Mouse (Mus musculus) hindbrain, embryonic 16.5 days (tissue): ENCODE results near the gene Gm11146. TPM values are rescaled to one million over a fixed set of nuclear protein-coding genes. Genes with fewer than 3 reads are reported as not detected.
A peak's percentile ranks its signal among the peaks of the same experiment; 100 is the strongest.

Experiments used
- ATAC-seq: fragments of 200-750 bp; cut with Nextera tagmentation; 2 replicates; pipeline ENCODE4 v1.8.0; 2017; ENCODE audit warnings: moderate TSS enrichment, moderate library complexity
- H3K27ac ChIP-seq: fragments of 300-500 bp; sonication (generic); 2 replicates; pipeline ENCODE4 v1.5.1; 2014; ENCODE audit warnings: low read depth, mild to moderate bottlenecking, control low read depth, low read length, moderate library complexity
- H3K27me3 ChIP-seq: fragments of 300-500 bp; sonication (generic); replicated peaks from 2 replicates; pipeline ENCODE4 v1.6.1; 2014; ENCODE audit warnings: low read length; ENCODE audit not compliant: control insufficient read depth, insufficient read depth
- H3K36me3 ChIP-seq: fragments of 300-500 bp; sonication (generic); 2 replicates; pipeline ENCODE4 v1.6.1; 2014; ENCODE audit warnings: mild to moderate bottlenecking, low read length, moderate library complexity, mixed read lengths; ENCODE audit not compliant: control insufficient read depth, insufficient read depth
- H3K4me1 ChIP-seq: fragments of 300-500 bp; sonication (generic); 2 replicates; pipeline ENCODE4 v1.6.1; 2014; ENCODE audit warnings: low read depth, low read length; ENCODE audit not compliant: control insufficient read depth, insufficient read depth
- H3K4me2 ChIP-seq: fragments of 300-500 bp; sonication (generic); 2 replicates; pipeline ENCODE4 v1.6.1; 2014; ENCODE audit warnings: mild to moderate bottlenecking, low read length, control low read depth, moderate library complexity
- H3K4me3 ChIP-seq: fragments of 300-500 bp; sonication (generic); 2 replicates; pipeline ENCODE4 v1.5.1; 2014; ENCODE audit warnings: mild to moderate bottlenecking, low read length, control low read depth, moderate library complexity
- H3K9ac ChIP-seq: fragments of 300-500 bp; sonication (generic); 2 replicates; pipeline ENCODE4 v1.6.1; 2014; ENCODE audit warnings: low read depth, mild to moderate bottlenecking, control low read depth, low read length, moderate library complexity
- H3K9me3 ChIP-seq: fragments of 300-500 bp; sonication (generic); 2 replicates; pipeline ENCODE4 v1.6.1; 2014; ENCODE audit warnings: mild to moderate bottlenecking, low read length, moderate library complexity; ENCODE audit not compliant: control insufficient read depth
- WGBS: fragments of 180-500 bp; shearing (Covaris S2); extraction: QIAGEN DNeasy Blood & Tissue Kit; methylation state at CpG from one replicate; pipeline ENCODE4 v1.1.7; 2014; 5-methylcytosine and 5-hydroxymethylcytosine counted together
- polyA plus RNA-seq: library from polyadenylated mRNA; unstranded; fragments of >200 nt; fragmentation: Nextera tagmentation; extraction: Ambion mirVana; gene quantifications from 2 replicates; pipeline ENCODE4 v1.2.1, GENCODE M21; 2015

Gene Gm11146
- polyA plus RNA-seq, 1 experiment from 2014 or later = not detected

GRCm38 (mm10) chr16:77632315-77632881 lies 30.5 kb upstream of the Gm11146 start:
- no peak overlapping the region for H3K4me3 ChIP-seq
- no peak overlapping the region for H3K4me2 ChIP-seq
- no peaks in the 10 kb centered on the region for H3K9me3 ChIP-seq
- H3K9ac ChIP-seq = no peak overlapping the region
- H3K36me3 ChIP-seq = no peaks in the 10 kb centered on the region
- no peaks in the 10 kb centered on the region for H3K4me1 ChIP-seq
- WGBS = 87% methylated on average over 6 of the region's 6 CpGs
- no peak overlapping the region for H3K27ac ChIP-seq
- no peaks in the 10 kb centered on the region for H3K27me3 ChIP-seq
- ATAC-seq = no peak

GRCm38 (mm10) chr16:77622681-77623080 lies 20.8 kb upstream of the Gm11146 start:
- no peaks in the 10 kb centered on the region for H3K27me3 ChIP-seq
- no peaks in the 10 kb centered on the region for H3K36me3 ChIP-seq
- H3K4me2 ChIP-seq = no peak overlapping the region
- no peaks in the 10 kb centered on the region for H3K9me3 ChIP-seq
- no peaks in the 10 kb centered on the region for H3K4me1 ChIP-seq
- no peak for ATAC-seq
- WGBS = 45% methylated on average over 5 of the region's 5 CpGs
- H3K4me3 ChIP-seq = no peak overlapping the region
- H3K9ac ChIP-seq = no peak overlapping the region
- no peak overlapping the region for H3K27ac ChIP-seq

- no peak overlapping the region for H3K27ac ChIP-seq
- ATAC-seq = peak; percentile 41; the same call in 1 of the 2 replicates
These were observed 687 bp upstream of the Gm11146 start for GRCm38 (mm10) chr16:77602581-77602980.

GRCm38 (mm10) chr16:77598787-77599186 lies 3.1 kb downstream of the Gm11146 start:
- H3K4me1 ChIP-seq = no peaks in the 10 kb centered on the region
- WGBS = 65% methylated on average over 8 of the region's 8 CpGs
- no peaks in the 10 kb centered on the region for H3K9me3 ChIP-seq
- peak overlapping the region; percentile 9 for H3K4me3 ChIP-seq
- H3K9ac ChIP-seq = no peak overlapping the region
- H3K4me2 ChIP-seq = peak overlapping the region; percentile 24
- ATAC-seq = no peak
- H3K36me3 ChIP-seq = no peaks in the 10 kb centered on the region
- no peak overlapping the region for H3K27ac ChIP-seq
- no peaks in the 10 kb centered on the region for H3K27me3 ChIP-seq

More at GRCm38 (mm10) chr16:77602581-77602980, 687 bp upstream of the Gm11146 start:
- Histone ChIP-seq H3K4me1 (no peaks in the 10 kb centered on the region; the same call in 1 of the 2 replicates), H3K4me2 (no peak overlapping the region), H3K9me3 (no peaks in the 10 kb centered on the region), H3K9ac (no peak overlapping the region), H3K4me3 (no peak overlapping the region), H3K27me3 (no peaks in the 10 kb centered on the region), H3K36me3 (no peaks in the 10 kb centered on the region)
- WGBS = 65% methylated on average over 2 of the region's 2 CpGs

GRCm38 (mm10) chr16:77596556-77596955 lies 5.3 kb downstream of the Gm11146 start:
- H3K9ac ChIP-seq = peak overlapping the region; percentile 57
- H3K4me3 ChIP-seq = peak overlapping the region; percentile 34
- no peaks in the 10 kb centered on the region for H3K36me3 ChIP-seq
- H3K4me1 ChIP-seq = peaks cover 4% of the 10 kb centered on the region
- peak overlapping the region; percentile 69 for H3K27ac ChIP-seq
- peak overlapping the region; percentile 44 for H3K4me2 ChIP-seq
- WGBS = 38% methylated on average over 5 of the region's 5 CpGs
- no peaks in the 10 kb centered on the region for H3K9me3 ChIP-seq
- ATAC-seq = no peak
- no peaks in the 10 kb centered on the region for H3K27me3 ChIP-seq

GRCm38 (mm10) chr16:77595661-77596060 lies 6.2 kb downstream of the Gm11146 start:
- H3K9me3 ChIP-seq = no peaks in the 10 kb centered on the region
- WGBS = 57% methylated on average over 7 of the region's 7 CpGs
- ATAC-seq = no peak

GRCm38 (mm10) chr16:77594553-77594952 lies 7.3 kb downstream of the Gm11146 start:
- ATAC-seq = peak; percentile 72
- WGBS = 22% methylated on average over 13 of the region's 13 CpGs

More at GRCm38 (mm10) chr16:77595661-77596060, 6.2 kb downstream of the Gm11146 start:
- H3K4me2 ChIP-seq = peak overlapping the region; percentile 45
- H3K27me3 ChIP-seq = no peaks in the 10 kb centered on the region
- peaks cover 4% of the 10 kb centered on the region for H3K4me1 ChIP-seq
- peak overlapping the region; percentile 59; the same call in 1 of the 2 replicates for H3K27ac ChIP-seq
- H3K4me3 ChIP-seq = peak overlapping the region; percentile 33
- H3K36me3 ChIP-seq = no peaks in the 10 kb centered on the region
- H3K9ac ChIP-seq = peak overlapping the region; percentile 48

GRCm38 (mm10) chr16:77593828-77594421 lies 8.0 kb downstream of the Gm11146 start:
- H3K4me1 ChIP-seq = peaks cover 4% of the 10 kb centered on the region
- 16% methylated on average over 12 of the region's 12 CpGs for WGBS
- H3K9ac ChIP-seq = peak overlapping the region; percentile 19; the same call in 1 of the 2 replicates
- H3K27ac ChIP-seq = peak overlapping the region; percentile 86
- no peaks in the 10 kb centered on the region for H3K9me3 ChIP-seq
- no peaks in the 10 kb centered on the region for H3K36me3 ChIP-seq
- peak overlapping the region; percentile 48 for H3K4me2 ChIP-seq
- peak; percentile 93 for ATAC-seq
- H3K4me3 ChIP-seq = peak overlapping the region; percentile 29
- no peaks in the 10 kb centered on the region for H3K27me3 ChIP-seq

More at GRCm38 (mm10) chr16:77594553-77594952, 7.3 kb downstream of the Gm11146 start:
- Histone ChIP-seq H3K9me3 (no peaks in the 10 kb centered on the region), H3K4me3 (peak overlapping the region; percentile 33), H3K27ac (peak overlapping the region; percentile 82), H3K9ac (peak overlapping the region; percentile 19), H3K27me3 (no peaks in the 10 kb centered on the region), H3K4me2 (peak overlapping the region; percentile 45), H3K4me1 (peaks cover 4% of the 10 kb centered on the region), H3K36me3 (no peaks in the 10 kb centered on the region)

GRCm38 (mm10) chr16:77592986-77593385 lies 8.9 kb downstream of the Gm11146 start:
- no peaks in the 10 kb centered on the region for H3K36me3 ChIP-seq
- peak overlapping the region; percentile 52; the same call in 1 of the 2 replicates for H3K9ac ChIP-seq
- H3K4me1 ChIP-seq = peaks cover 4% of the 10 kb centered on the region
- peak overlapping the region; percentile 86 for H3K27ac ChIP-seq
- no peak for ATAC-seq
- H3K4me3 ChIP-seq = peak overlapping the region; percentile 5
- H3K27me3 ChIP-seq = no peaks in the 10 kb centered on the region
- H3K4me2 ChIP-seq = peak overlapping the region; percentile 48
- no peaks in the 10 kb centered on the region for H3K9me3 ChIP-seq
- WGBS = 25% methylated on average over 3 of the region's 3 CpGs
